Comparison of ENCODE assay signal across 28 mouse cellular contexts in the genomic region with DNA sequence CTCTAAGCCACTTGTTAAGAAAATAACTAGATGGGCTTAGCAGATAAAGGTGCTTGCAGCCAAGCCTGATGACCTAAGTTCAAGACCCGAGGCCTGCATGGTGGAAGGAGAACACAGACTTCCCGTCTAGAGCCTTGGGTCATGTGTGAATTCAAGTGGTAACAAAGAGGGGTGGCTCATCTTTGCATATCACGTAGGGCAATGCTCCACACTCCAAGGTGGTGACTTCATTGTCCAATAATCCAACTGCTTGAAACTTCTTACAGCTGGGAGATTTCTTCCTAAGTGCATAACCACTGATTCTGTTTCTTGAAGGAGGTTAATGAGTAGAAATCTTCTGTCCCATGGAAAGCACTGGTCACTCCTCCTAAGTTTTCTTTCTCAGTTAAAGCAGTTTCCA. TPM values are rescaled to one million over a fixed set of nuclear protein-coding genes. Genes with fewer than 3 reads are reported as not detected.
"Had no signal": no experiment of that assay in that cellular context is flagged by ENCODE, and none has a peak within 500 bp of the region (broad histone marks: within the 10 kb centered on the region; RNA-seq: fewer than 3 reads in every experiment).

No protein-coding gene starts in this region.

- H3K27ac ChIP-seq: gastrocnemius, adult 2 months; heart, embryonic 10.5 days; hindbrain, embryonic 10.5 days; hindbrain, embryonic 12.5 days; hindbrain, embryonic 14.5 days; limb, embryonic 13.5 days; limb, embryonic 15.5 days; liver, embryonic 12.5 days; liver, embryonic 14.5 days had no signal

- H3K4me2 ChIP-seq: heart, embryonic 12.5 days; hindbrain, embryonic 12.5 days; hindbrain, embryonic 14.5 days; intestine, embryonic 15.5 days; limb, embryonic 13.5 days; limb, embryonic 15.5 days; liver, embryonic 12.5 days had no signal

- H3K4me3 ChIP-seq: gastrocnemius, adult 2 months; heart, embryonic 10.5 days; heart, embryonic 12.5 days; hindbrain, embryonic 10.5 days; hindbrain, embryonic 12.5 days; intestine, embryonic 15.5 days; limb, embryonic 13.5 days; limb, embryonic 15.5 days; liver, embryonic 12.5 days had no signal

- H3K9me3 ChIP-seq: heart, embryonic 10.5 days; heart, embryonic 12.5 days; hindbrain, embryonic 10.5 days; hindbrain, embryonic 12.5 days; intestine, embryonic 15.5 days; limb, embryonic 13.5 days; limb, embryonic 15.5 days; liver, embryonic 12.5 days had no signal

- ATAC-seq: hindbrain, embryonic 16.5 days; inflammation-experienced regulatory T-cells, adult 6 months; intestine, embryonic 15.5 days; intestine, postnatal 0 days; liver, embryonic 12.5 days had no signal

- H3K36me3 ChIP-seq: heart, embryonic 10.5 days; heart, embryonic 12.5 days; hindbrain, embryonic 10.5 days; hindbrain, embryonic 12.5 days; intestine, embryonic 15.5 days; limb, embryonic 13.5 days; limb, embryonic 15.5 days; liver, embryonic 12.5 days had no signal

- H3K4me1 ChIP-seq: intestine, embryonic 15.5 days had no signal

- DNase-seq: gastrocnemius, adult 2 months; gastrocnemius, postnatal 10 days; gastrocnemius, postnatal 25 days; heart, adult 18-20 months; heart, postnatal 10 days; heart, postnatal 4 days; kidney, adult 18-20 months; kidney, adult 8-10 months; kidney, postnatal 10 days; kidney, postnatal 36 days; layer of hippocampus, adult 9-11 months; layer of hippocampus, postnatal 36 days; left cerebral cortex, postnatal 4 days had no signal

- H3K27me3 ChIP-seq: heart, embryonic 12.5 days; hindbrain, embryonic 12.5 days; intestine, embryonic 15.5 days; limb, embryonic 13.5 days; limb, embryonic 15.5 days; liver, embryonic 12.5 days had no signal

- H3K9ac ChIP-seq: heart, embryonic 12.5 days; hindbrain, embryonic 12.5 days; hindbrain, embryonic 14.5 days; intestine, embryonic 15.5 days; limb, embryonic 13.5 days; limb, embryonic 15.5 days; liver, embryonic 12.5 days; liver, embryonic 14.5 days had no signal

RNA-seq across cellular contexts. Expression of a gene that starts 22.6 kb away (rescaled TPM):
- polyA plus RNA-seq: inflammation-experienced regulatory T-cells, adult 6 months; large intestine, adult 2 months; liver, adult 2 months had no signal
